Mouse (Mus musculus): ENCODE measurements around the gene Epb41l5.

The Epb41l5 gene

DNA sequence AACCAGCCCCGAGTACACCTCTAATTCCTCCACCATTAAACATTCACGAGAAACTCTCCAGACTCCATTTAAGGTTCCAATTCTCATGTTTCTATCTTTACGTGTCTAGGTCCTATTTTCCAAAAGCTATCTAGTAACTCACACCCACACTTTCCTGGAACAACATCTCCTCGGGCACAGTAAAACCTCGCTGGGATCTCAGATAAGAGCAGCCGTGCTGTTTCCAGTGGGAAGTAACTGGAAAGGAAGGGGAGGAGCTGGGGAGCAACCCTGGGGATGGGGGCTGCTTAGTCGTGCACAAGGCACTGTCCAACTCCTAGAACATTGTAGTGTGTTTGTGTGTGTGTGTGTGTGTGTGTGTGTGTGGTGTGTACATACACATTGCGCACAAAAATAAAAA, 146.9 kb downstream of the Epb41l5 start:
- DNase-seq (ENCODE audit: low read depth, low spot score): peak; percentile 33

DNA sequence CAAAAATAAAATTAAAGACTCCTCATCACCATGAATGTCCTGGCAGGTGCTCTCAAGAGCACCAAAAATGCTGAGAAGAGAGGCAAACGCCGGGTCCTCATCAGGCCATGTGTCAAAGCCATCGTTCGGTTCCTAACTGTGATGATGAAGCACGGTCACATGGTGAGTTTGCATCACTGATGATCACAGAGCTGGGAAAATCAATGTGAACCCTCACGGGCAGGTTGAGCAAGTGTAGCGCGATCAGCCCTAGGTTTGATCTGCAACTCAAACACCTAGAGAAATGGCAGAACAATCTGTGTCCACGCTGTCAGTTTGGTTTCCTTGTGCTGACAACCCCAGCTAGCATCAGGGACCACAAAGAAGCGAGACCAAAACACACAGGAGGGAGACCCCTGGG, 149.3 kb downstream of the Epb41l5 start:
- no peak for DNase-seq (ENCODE audit: low read depth, low spot score)

DNA sequence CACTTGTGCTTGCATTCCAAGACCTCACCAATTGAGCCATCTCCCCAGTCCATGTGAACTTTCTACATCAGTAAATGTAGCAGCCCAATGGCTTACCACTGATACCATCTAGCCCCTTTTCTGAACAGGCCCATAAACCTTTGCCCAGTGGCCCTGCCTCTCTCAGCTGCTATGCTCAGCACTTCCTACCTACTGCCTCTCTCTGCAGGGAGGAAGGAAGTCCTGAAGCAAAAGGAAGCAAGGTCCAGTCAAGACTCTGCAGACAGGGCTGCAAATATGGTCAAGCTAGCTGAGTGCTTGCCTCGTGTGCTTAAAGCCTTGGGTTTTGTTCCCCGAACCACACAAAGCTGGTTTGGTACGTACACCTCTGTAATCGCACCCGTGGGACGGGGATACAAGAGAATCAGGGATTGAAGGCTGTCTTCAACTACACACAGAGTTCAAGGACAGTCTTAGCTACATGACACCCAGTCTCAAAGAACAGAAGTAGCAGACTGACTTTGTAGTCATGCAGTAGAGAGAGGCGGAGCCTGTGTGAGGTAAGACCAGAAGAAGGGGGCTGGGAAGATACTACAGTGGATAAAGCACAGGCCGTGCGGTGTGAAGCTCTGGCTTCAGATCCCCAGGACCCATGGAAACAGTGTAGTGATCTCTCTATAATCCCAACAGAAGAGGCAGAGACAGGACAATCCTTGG, 150.1 kb downstream of the Epb41l5 start:
- DNase-seq (ENCODE audit: low read depth, low spot score): no peak

DNA sequence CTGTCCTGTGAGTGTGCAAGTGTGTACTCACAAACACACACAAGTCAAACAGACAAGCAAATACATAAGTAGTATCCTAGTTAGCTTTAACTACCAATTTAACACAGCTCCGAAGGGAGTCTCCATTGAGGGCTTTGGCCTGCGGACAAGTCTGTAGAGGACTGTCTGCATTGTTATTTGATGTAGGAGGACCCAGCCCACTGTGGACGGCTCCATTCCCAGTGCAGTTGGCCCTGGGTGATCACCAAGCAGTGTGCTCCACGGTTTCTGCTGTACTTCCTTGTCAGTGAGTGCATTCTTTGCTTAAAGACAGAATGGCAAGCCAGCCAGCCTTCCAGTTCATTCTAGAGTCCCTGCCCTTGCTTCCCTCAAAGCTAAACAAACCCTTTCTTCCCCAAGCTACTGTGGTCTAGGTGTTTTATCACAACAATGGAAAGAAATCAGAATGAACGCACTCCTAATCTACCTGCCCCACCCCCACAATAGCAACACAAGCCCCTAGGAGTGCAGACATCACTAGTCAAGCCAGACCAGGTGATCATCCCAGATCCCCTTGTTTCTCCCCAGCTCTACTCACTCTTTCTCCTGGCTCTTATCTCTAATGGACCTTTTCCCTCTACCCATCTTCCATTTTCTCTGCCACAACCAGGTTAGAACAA, 151.3 kb downstream of the Epb41l5 start:
- no peak for DNase-seq (ENCODE audit: low read depth, low spot score)

DNA sequence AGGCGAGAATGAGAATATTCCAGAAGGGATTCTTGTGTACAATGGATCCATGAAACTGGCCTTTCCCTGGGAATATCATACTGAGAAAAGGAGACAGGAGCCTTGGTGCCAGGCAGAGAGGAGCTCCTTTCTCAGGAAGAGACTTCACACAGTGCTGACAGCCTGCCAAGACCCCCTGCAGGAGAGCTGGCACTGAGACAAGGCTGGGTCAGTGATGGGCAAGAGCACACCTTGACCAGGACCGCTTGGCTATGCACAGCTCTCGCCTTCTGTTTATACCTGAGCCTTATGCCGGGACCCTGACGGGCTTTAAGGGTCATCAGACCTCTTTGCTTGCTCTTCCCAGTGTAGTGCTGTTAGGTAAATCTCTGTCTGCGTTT, 153.4 kb downstream of the Epb41l5 start:
- no peak for DNase-seq (ENCODE audit: low read depth, low spot score)
